Mouse (Mus musculus) E14TG2a.4 (cell line): Measurements from ENCODE around the gene Notch2.

ENCODE experiments used
- CTCF ChIP-seq: conservative IDR thresholded peaks from 2 replicates; pipeline ENCODE4 v1.5.1; 2014; ENCODE audit warnings: low read length
- NANOG ChIP-seq: IDR thresholded peaks from 2 replicates; pipeline ENCODE4 v1.6.1; 2014; ENCODE audit warnings: borderline replicate concordance, low read length, mixed read lengths
- POU5F1 ChIP-seq: IDR thresholded peaks from 2 replicates; pipeline ENCODE4 v1.6.1; 2014; ENCODE audit warnings: low read length, borderline replicate concordance

DNA sequence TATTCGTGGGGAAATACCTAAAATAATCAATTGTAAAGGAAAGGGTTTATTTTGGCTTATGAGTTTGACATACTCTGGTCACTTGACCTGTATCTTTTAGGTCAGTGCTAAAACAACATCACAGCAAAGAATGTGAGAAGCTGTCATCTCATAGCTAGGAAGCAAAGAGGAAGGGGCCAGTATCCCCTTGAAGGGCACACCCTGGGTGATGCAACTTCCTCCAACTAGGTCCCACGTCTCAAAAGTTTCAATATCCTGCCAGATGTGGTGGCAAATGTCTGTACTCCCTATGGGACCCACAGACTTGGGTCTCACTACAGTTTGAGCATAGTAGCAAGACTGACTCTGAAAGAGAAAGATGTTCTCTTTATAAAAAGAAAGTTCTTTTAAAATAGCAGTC, 144.3 kb downstream of the Notch2 start:
- no peak for TF ChIP-seq CTCF
- no peak for TF ChIP-seq POU5F1
- no peak for TF ChIP-seq NANOG
